Mouse (Mus musculus) cerebellum, adult (tissue): Measurements from ENCODE around the gene Lgi4.
A peak's percentile ranks its signal among the peaks of the same experiment; 100 is the strongest.

ENCODE experiments used
- ATAC-seq: cut with Nextera tagmentation; 2 replicates; pipeline ENCODE4 v1.9.2; 2017; ENCODE audit warnings: mild to moderate bottlenecking, moderate library complexity, mixed read lengths; ENCODE audit not compliant: insufficient number of reproducible peaks, low FRiP score, low TSS enrichment

Gene Lgi4

DNA sequence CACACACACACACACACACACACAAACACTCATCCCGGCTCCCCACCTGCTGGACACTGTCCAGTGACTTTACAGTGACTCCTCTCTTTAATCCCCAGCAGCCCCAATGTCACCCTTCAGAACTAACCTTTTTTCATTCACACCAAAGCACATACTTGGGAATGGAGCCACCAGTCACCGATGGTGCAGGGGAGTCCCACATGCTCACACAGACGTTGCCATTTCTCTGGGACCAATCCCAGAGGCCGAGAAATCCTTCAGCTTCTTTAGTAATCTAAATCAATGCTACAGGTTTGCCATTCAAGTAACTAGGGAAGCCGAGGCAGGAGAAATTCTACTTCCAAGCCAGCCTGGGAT, 15.5 kb downstream of the Lgi4 start:
- no peak for ATAC-seq

DNA sequence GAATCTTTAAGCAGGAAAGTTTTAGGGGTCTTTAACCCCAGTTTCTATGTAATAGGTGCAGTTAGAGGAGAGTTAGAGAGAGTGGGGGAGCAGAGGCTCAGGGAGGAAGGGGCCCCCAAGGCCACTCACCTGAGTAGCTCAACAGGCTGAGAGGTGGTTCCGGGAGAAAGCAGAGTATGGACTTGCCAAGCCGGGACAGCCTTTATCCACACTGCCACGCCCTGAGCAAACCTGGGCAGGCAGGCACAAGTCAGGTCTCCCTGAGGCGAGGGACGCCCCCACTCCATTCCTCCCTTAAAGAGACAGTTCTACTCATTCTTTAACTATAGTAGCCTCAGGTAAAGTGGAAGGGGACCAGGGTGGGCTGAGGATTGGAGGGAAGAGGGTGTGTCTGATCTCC, 17.4 kb downstream of the Lgi4 start, which contains the start of gene Fxyd3:
Gene Fxyd3 (minus strand): TSS at position 213 of the 400 bp plus-strand sequence.
- no peak for ATAC-seq

DNA sequence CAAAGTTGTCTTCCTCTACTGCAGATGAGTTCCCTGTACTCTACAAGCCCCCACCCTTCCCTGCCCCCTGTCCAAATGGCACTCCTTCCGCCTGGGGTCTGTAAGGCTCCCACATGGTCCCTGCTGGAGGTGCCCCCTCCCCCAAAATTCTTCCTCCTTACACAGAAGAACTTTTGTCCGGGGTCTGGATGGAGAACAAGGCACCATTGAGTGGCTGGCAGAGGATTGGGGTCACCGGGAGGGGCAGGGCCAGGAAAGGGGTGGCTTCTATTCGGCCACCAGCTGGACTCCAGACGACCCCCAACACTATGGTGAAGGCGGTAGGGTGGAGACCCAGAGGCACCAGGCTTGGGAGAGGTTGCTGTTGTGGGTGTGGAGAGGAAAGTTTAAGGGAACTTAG, 18.3 kb downstream of the Lgi4 start:
- peak; percentile 20; the same call in 1 of the 2 replicates for ATAC-seq

DNA sequence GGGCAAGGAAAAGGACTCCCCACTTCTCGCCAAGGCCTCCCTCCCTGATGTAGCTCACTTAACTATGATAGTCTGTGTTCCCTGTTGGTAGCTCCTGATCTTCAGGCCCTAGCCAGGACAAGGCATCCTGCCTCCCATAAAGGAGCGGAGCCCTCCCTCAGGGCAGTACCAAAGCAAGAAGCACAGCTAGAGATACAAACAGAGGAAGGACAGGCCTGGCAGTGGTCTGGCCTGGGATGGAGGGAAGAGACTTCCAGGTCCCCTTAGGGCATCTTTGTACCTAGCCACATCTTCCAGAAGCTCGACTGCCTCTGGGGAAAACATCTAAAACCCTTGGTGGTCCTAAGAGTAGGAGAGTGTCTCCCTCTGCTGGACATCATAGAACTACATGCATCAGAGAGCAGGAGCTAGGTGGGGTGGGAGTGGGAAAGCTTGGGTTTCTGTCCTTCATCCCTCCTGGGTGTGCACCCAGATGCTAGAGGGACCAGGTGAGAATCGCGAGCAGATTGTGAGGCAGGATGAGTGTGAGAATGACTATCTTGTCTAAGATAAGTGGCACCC, 18.8 kb downstream of the Lgi4 start:
- no peak for ATAC-seq

DNA sequence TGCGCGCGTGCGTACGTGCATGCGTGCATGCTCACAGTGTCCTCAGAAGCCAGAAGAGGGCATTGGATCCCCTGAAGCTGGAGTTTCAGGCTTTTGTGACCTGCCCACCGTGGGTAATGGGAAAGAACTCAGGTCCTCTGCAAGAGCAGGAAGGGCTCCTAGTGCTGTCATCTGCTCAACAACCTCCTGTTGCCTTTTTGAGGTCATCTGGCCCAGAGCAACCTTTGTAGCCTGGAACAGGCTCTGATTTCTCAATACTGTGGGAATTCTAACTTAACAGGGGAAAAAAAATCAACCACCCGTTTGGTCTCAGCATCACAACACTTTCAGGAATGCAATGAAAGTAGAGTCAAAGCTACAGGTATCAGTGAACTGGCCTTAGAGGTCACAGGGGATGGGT, 20.5 kb downstream of the Lgi4 start:
- ATAC-seq = no peak

DNA sequence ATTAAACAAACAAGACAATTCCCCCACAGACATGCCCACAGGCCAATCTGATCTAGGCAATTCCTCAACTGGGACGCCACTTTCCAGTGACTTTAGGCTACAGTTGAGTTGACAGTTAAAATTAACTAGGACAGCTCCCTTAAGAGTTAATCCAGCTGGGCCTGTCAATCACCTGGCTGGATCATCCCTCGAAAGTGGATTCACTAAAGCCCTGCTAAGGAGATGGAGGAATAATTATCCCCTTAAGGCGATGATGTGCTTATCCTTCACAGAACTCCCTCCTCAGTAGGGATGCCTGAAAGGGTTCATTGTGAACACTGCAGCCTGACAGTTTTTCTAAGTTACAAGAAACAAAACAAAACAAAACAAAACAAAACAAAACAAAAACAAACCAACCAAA, 21.5 kb downstream of the Lgi4 start:
- no peak for ATAC-seq

DNA sequence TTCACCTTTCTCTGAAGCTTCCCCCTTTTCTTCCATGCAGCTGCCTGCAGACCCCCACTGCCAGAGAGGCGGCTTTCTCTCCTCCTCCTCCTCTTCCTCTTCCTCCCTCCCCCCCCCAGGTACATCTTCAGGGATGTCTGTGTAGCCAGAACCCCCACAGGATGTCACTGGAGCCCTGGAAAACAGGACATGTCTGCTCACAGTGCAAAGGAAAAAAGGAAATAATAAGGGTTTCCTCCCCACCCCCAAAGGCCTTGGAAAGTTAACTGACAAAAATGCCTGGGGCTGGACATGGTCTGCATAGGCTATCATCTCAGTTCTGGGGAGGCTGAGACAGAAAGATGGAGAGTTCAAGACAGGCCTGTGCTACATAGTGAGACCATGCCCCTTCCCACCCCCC, 22.0 kb downstream of the Lgi4 start:
- ATAC-seq = no peak

DNA sequence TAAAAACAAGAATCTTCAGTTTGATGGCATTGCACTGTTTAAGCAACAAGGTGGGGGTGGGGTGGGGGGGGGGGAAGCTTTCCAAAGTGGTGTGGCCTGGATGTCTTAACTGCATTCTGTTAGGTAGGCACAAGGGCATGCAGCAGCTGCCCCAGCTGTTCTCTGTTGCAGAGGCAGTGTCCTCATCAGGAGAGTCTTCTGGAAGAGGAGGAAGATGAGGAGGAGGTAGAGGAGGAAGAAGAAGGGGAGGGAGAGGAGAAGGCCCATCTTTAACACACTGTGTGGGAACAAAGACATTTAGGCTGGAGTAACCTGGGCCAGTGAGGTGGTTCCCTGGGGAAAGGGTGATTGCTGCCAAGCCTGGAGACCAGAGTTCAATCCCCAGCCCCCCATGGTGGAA, 23.0 kb downstream of the Lgi4 start:
- ATAC-seq = no peak

DNA sequence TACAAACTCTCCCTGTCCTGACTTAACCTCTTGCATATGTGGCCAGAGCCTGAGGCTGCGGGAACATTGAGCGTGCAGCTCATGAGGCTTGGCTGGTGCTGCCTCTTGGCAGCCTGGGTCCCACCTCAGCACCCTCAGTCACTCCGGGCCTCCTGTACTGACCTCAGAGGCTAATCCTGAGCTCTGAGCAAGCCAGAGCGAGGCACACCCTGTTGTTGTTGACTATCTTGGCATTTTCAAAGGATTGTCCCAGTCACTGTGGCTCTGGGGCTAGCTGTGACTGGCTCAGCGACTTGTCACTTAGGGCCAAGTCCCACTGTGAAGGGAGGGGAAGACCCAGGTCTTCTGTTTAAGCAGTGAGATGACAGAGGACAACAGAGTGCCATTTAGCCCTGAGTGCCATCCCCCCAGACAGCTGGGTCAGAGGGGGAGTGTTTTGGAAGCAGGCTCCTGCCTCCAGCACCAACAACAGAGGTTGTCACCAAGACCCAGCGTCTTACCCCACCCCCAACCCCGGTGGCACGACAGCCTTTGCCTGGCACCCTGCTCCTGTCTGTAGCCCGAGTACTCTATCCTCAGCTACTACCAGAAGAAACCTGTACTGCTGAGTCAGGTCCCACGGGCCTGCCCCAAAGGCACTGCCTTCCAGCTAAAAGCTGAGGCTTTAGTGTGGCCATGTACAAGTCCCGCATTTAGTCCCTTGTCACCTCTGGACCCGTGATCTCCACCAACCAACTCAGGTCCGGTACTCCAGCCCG, 23.9 kb downstream of the Lgi4 start:
- peak; percentile 49; the same call in 1 of the 2 replicates for ATAC-seq

DNA sequence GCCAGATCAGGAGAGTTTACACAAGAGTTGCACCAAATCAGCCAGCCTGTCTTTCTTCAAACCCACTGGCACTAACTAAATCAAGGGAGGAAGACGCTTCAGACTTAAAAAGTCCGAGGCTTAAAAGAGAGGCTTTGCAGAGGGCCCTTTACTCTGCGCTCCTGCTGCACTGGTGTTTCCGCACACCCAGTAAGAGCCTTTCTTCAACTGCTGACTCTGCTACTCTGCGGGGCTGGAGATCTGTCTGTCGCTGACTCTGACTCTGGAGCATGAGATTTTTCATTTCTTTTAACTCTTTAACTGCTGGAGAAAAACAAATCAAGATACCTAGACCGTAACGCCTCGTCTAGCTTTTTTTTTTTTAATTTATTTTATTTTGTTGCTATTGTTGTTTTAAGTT, 25.0 kb downstream of the Lgi4 start:
- ATAC-seq = no peak

DNA sequence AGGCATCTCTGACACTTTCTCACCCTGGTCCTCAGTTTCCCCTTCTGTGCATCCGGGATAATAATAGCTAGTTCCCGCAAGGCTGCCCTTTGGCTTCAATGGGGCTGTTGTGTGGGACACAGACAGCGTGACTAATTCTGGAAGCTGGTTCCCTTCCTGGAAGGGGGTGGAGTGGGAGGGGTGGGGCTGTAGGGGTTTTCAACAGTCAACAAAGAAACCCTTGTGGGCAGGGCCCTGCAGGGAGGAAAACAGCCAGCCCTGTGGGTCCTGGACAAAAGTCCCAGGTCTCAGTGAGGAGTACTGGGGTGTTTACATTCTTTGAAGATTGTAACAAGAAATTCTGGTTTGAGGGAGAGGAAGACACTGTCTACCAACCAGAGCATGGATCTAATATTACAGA, 26.0 kb downstream of the Lgi4 start:
- ATAC-seq = no peak

DNA sequence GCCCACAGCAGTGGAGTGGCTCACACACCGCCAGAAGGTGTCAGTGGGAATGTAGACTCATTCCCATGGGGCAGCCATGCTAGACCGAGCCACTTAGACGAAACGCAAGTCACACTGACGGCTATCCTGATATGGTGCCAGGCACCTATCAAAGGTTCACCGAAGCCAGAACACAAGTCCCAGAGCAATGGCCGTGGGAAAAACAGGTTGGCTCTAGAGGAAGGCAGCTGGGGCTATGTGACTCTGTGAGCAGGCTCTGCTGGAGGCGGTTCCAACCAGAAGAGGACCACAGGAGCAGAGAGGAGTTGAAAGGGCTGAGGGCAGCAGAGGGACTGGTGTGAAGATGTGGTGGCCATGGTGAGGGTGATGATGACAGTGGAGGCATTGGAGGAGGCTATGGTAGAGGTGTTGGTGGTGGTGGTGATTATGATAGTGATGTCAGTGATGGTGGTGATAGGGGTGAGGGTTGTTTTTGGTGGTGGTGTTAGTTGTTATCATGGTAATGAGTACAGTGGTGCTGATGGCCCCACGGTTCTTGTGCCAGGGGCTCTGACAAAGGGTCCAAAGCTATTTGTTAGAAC, 27.1 kb downstream of the Lgi4 start:
- ATAC-seq = no peak

DNA sequence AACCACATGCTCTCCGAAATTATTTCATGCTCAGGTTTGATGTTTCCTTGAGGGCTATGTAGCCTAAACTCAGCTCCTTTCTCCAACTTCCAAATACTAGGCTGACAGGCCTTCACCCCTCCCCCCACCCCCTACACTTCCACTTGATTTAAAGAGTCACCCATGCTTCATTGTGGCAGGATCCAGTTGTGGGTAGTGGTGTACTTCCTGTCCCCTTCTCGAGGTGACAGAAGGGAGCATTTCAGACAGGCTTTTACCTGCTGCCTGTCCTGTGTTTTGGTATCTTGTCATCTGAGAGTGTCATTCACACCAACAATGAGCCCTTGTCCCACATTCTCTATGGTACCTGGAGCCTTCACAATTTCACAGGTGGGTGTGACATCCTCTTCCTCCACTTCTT, 28.1 kb downstream of the Lgi4 start:
- no peak for ATAC-seq

DNA sequence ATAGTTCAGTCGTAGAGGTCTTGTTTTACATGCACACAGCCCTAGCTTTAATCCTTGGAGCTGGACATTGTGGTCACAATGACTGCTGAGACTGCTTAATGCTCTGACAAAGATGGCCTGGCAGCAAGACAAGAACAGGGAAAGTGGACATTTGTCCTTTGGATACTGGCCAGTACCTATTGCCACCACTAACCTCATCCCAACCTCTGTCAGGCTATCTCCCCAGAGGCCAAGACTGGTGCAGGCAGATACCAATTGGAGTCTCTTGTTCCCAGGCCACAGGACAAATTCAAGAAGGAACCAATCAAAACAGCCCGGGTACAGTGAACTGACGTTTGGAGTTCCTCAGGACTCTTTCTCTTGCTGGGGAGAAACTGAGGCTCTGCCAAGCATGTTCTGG, 29.1 kb downstream of the Lgi4 start:
- no peak for ATAC-seq

DNA sequence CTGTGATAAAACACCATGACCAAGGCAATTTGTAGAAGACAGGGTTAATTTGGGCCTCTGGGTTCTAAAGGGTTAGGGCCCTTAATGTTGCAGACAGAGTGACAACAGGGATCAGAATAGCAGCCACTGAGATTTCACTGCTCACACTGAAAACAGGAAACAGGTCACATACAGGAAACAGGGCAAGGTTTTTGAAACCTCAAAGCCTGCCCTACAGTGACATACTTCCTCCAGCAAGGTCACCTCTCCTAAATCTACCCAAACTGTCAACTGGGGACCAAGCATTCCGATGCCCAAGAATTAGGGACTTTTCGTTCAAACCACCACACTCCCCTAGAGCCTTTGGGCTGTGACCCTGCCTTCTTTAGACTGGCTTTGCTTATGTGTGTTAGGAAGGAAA, 30.6 kb downstream of the Lgi4 start:
- ATAC-seq = no peak

DNA sequence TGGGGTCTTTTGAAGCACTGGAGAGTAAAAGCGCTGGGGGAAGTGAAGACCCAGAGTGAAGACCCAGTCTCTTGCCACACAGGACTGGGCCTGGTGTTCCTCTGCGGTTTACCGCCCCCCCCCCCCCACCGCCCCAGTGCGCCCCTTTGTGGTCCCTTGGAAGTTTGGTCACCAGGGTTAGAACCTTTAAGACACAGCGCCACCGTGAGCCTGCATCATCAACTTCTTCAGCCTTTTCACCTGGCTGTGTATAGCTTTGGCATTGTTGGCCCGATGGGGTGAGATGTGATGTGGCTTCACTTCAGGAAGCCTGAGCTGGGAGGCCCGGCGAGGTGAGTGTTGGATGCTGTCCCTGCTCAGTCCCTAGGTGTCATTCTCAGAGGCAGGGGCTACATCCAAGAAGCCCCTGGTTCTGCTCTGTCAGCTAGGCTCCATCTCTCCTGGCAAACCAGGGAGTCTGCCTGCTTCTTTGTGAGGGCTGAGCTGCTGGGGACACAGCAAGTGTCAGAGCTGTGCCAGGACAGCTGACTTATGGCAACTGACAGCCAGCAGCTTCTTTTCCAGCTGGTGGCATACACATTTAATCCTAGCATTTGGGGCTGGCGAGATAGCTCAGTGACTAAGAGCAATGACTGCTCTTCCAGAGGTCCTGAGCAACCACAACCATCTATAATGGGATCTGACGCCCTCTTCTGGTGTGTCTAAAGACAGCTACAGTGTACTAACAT, 35.8 kb downstream of the Lgi4 start:
- no peak for ATAC-seq

DNA sequence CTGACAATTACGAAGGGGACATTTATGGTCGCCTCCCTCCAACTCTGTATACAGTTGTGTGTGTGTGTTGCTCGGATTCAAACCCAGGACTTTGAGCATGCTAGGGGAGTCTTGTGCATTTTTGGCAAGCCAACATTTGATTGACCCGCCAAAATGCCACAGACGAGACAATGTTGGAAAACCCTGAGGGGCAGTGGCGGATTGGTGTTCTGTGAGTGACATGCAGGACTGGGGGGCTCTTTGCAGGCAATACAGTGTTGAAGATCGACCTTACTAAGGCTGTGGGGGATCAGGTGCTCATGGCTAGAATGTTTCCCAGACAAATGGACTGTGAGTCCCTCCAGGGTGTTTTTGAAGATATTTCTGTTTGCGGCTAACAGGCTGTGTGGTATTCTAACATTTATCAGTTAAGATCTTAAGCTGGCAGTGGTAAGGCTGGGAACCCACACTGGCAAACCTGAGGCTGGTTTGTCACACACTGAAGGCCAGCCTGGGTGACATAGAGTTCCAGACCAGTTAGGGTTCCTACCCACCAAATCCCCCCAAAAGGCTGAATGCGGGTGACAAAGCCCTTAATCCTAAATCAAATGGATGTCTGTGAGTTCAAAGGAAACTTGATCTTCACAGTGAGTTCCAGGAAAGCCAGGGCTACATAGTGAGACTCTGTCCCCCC, 37.9 kb downstream of the Lgi4 start:
- no peak for ATAC-seq

DNA sequence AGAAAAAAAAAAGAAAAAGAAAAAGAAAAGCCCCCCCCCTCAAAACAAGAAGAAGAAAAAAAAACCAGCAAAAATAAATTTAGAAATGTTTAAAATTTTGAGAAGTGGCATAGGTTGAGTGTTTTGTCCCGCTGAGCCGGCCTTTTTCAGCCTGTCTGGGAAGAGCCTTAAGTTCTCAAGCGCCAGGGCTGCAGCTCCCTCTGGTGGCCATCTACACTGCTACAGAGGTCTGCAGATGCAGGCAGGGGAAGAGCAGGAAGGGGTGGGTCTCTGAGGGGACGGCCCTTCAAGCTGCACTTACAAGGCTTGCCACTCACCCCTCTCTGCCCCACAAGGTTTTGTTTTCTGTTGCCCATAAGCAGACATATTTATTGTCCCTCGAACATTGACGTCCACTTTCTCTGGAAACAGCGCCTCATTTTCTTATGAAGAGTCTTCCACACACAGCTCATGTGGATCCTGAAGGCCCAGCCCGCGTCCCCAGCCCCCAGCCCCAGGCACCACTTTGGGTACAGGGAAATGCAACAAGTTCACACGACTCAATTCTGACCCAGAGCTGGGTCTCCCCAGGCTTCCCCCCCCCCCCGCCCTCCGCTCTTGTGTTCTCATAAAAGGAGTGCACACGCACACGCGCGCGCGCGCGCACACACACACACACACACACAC, 38.6 kb downstream of the Lgi4 start:
- ATAC-seq = peak; percentile 85; the same call in 1 of the 2 replicates

DNA sequence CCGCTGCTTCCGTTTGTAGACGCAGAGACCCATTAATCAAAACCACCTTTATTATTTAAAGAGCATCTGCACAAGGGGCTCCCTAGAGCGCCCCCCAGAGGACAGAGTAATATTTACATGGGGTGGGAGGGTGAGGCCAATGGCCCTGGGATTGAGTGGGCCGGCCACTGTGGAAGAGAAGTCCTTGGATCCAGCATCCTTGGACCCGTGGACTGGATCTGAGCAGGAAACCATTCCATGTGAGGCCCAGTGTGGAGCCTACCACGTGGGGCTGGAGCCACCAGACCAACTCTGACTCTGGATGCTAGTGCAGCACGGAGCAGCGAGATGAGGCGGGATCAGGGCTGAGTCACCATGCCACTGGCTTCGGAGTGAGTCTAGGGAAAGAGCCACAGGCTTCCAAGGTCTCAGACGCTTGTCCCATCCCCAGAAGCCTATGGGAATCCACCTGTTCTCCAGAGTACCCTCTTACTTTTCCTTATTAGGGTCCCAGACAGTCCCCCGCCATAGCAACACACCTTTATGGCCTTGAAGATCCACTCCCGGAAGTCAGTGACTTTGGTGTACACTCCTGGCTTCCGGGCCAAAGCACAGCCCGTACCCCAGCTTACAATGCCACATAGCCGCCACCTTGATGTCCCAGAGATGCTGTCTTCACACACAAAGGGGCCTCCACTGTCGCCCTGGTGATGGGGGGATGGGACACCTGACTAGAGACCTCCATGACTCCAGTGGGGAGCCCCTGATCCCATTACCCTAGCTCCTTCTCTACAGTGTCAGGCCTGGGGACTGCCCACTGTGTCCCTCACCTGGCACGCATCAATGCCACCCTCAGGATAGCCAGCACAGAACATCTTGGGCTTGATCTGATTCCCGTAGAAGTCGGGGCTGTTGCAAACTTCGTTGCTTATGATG, 39.8 kb downstream of the Lgi4 start:
- ATAC-seq = no peak
